8 mouse cellular contexts compared by ENCODE assay signal in genomic region chr13:119689709-119690038, GRCm38 (mm10). TPM values are rescaled to one million over a fixed set of nuclear protein-coding genes. Genes with fewer than 3 reads are reported as not detected.
DNase-seq lines count a peak whose midpoint lies in the region; ATAC-seq and TF ChIP-seq lines count a peak whose summit lies in the region.

No protein-coding gene starts in this region.

- H3K27me3 ChIP-seq in embryonic facial prominence, embryonic 13.5 days, result no peaks in the 10 kb centered on the region
- no peaks in the 10 kb centered on the region for H3K27me3 ChIP-seq in intestine, embryonic 14.5 days (replicated peaks; ENCODE audit: control insufficient read depth, insufficient read depth, low read length)
- H3K27me3 ChIP-seq in midbrain, postnatal 0 days (ENCODE audit: insufficient read depth, low read length), result no peaks in the 10 kb centered on the region

- 8% methylated on average over 5 of the region's 5 CpGs for WGBS in embryonic facial prominence, embryonic 13.5 days
- WGBS in intestine, embryonic 14.5 days, result 10% methylated on average over 5 of the region's 5 CpGs
- 3% methylated on average over 5 of the region's 5 CpGs for WGBS in midbrain, postnatal 0 days

- TF ChIP-seq CTCF in layer of hippocampus, adult 2 months (conservative IDR thresholded peaks at IDR 0.05), result no peak
- TF ChIP-seq CTCF in midbrain, postnatal 0 days (IDR thresholded peaks at IDR 0.05), result no peak

- H3K9ac ChIP-seq in embryonic facial prominence, embryonic 13.5 days, result no peak overlapping the region
- H3K9ac ChIP-seq in intestine, embryonic 14.5 days (ENCODE audit: low read length), result peak overlapping the region; percentile 35; the same call in 1 of the 2 replicates
- no peak overlapping the region for H3K9ac ChIP-seq in midbrain, postnatal 0 days (replicated peaks; ENCODE audit: low read length, poor library complexity, severe bottlenecking)

- peak overlapping the region; percentile 97 for H3K4me3 ChIP-seq in layer of hippocampus, adult 2 months
- H3K4me3 ChIP-seq in embryonic facial prominence, embryonic 13.5 days, result peak overlapping the region; percentile 96
- H3K4me3 ChIP-seq in intestine, embryonic 14.5 days (ENCODE audit: low read depth, low read length), result peak overlapping the region; percentile 80
- peak overlapping the region; percentile 97 for H3K4me3 ChIP-seq in midbrain, postnatal 0 days (ENCODE audit: low read depth, low read length)

- H3K4me1 ChIP-seq in embryonic facial prominence, embryonic 13.5 days, result peaks cover 27% of the 10 kb centered on the region
- peaks cover 21% of the 10 kb centered on the region for H3K4me1 ChIP-seq in intestine, embryonic 14.5 days (replicated peaks; ENCODE audit: control insufficient read depth, insufficient read depth, low read length)
- H3K4me1 ChIP-seq in midbrain, postnatal 0 days (ENCODE audit: insufficient read depth, low read length), result peaks cover 12% of the 10 kb centered on the region

- no peaks in the 10 kb centered on the region for H3K9me3 ChIP-seq in embryonic facial prominence, embryonic 13.5 days
- no peaks in the 10 kb centered on the region for H3K9me3 ChIP-seq in intestine, embryonic 14.5 days (ENCODE audit: control insufficient read depth, low read length)
- H3K9me3 ChIP-seq in midbrain, postnatal 0 days (ENCODE audit: low read length), result no peaks in the 10 kb centered on the region

- DNase-seq in layer of hippocampus, adult 2 months (ENCODE audit: low spot score in 2 of 2), result no peak
- DNase-seq in layer of hippocampus, postnatal 14 days (ENCODE audit: low spot score in 2 of 2), result no peak
- no peak for DNase-seq in intestine, embryonic 14.5 days (ENCODE audit: low spot score)
- no peak for DNase-seq in midbrain, postnatal 0 days (ENCODE audit: low spot score)
- no peak for DNase-seq in retina, embryonic 14.5 days (ENCODE audit: low spot score)
- no peak for DNase-seq in layer of hippocampus, adult 9-10 months (ENCODE audit: low spot score)

- no peaks in the 10 kb centered on the region for H3K36me3 ChIP-seq in embryonic facial prominence, embryonic 13.5 days
- 0 out of 2 replicates have a peak, but pooled peaks cover 7% of the 10 kb centered on the region for H3K36me3 ChIP-seq in intestine, embryonic 14.5 days (ENCODE audit: control insufficient read depth, insufficient read depth, low read length)
- no peaks in the 10 kb centered on the region for H3K36me3 ChIP-seq in midbrain, postnatal 0 days (ENCODE audit: insufficient read depth, low read length)

- H3K4me2 ChIP-seq in embryonic facial prominence, embryonic 13.5 days, result peak overlapping the region; percentile 77
- peak overlapping the region; percentile 53 for H3K4me2 ChIP-seq in intestine, embryonic 14.5 days (ENCODE audit: low read length)
- H3K4me2 ChIP-seq in midbrain, postnatal 0 days (ENCODE audit: low read depth, low read length, poor library complexity, severe bottlenecking), result peak overlapping the region; percentile 77

- H3K27ac ChIP-seq in layer of hippocampus, adult 2 months, result peak overlapping the region; percentile 93
- peak overlapping the region; percentile 62; the same call in 1 of the 2 replicates for H3K27ac ChIP-seq in embryonic facial prominence, embryonic 13.5 days
- H3K27ac ChIP-seq in intestine, embryonic 14.5 days (ENCODE audit: low read depth), result peak overlapping the region; percentile 1; the same call in 1 of the 2 replicates
- peak overlapping the region; percentile 59; the same call in 1 of the 2 replicates for H3K27ac ChIP-seq in midbrain, postnatal 0 days (ENCODE audit: low read depth, low read length)

- ATAC-seq in embryonic facial prominence, embryonic 13.5 days (ENCODE audit: insufficient number of reproducible peaks, insufficient read depth, low FRiP score, low TSS enrichment, low read depth), result no peak
- ATAC-seq in intestine, embryonic 14.5 days (replicated peaks; ENCODE audit: low FRiP score, low TSS enrichment, low read depth), result no peak
- no peak for ATAC-seq in midbrain, postnatal 0 days (ENCODE audit: low FRiP score)
- no peak for ATAC-seq in erythroid progenitor cell, adult 5-6 weeks (replicated peaks; ENCODE audit: low FRiP score, poor library complexity, severe bottlenecking)

RNA-seq across cellular contexts. Expression of gene Hmgcs1, which starts 0.5 kb away (rescaled TPM):
- total RNA-seq in layer of hippocampus, adult 2 months (2021), result 100 to 1,000 TPM; 192 to 193 TPM
- total RNA-seq in layer of hippocampus, postnatal 14 days (2021), result 100 to 1,000 TPM; 424 to 503 TPM
- 156 and 161 TPM in 2 replicates for polyA plus RNA-seq in embryonic facial prominence, embryonic 13.5 days (2015; fragmentation: Nextera tagmentation; extraction: Ambion mirVana)
- 218 and 236 TPM in 2 replicates for polyA plus RNA-seq in intestine, embryonic 14.5 days (2014; fragmentation: Nextera tagmentation; extraction: Ambion mirVana)
- total RNA-seq in midbrain, postnatal 0 days (2014; rRNA removed), result 291 and 374 TPM in 2 replicates
- 416 and 428 TPM in 2 replicates for polyA plus RNA-seq in midbrain, postnatal 0 days (2015; fragmentation: Nextera tagmentation; extraction: Ambion mirVana)
- 5.9 and 6.1 TPM in 2 replicates for total RNA-seq in erythroid progenitor cell, adult 5-6 weeks (2015; ENCODE audit: low replicate concordance)
- 7.0 and 9.0 TPM in 2 replicates for total RNA-seq in erythroid progenitor cell, adult 5-6 weeks (2017; ENCODE audit: low replicate concordance)

Comparison
In these comparisons a context has a peak if more than half of its experiments do, and no peak if none do; other contexts are left out.
1. H3K27ac ChIP-seq: peak in every context shown above with its lines; median percentile 93 in layer of hippocampus, adult 2 months; 62 in embryonic facial prominence, embryonic 13.5 days; 59 in midbrain, postnatal 0 days; 1 in intestine, embryonic 14.5 days.
2. RNA of gene Hmgcs1, which starts 0.5 kb away (total RNA-seq): 424 to 503 TPM in layer of hippocampus, postnatal 14 days, 291 to 374 TPM in midbrain, postnatal 0 days and 192 to 193 TPM in layer of hippocampus, adult 2 months; 5.9 to 9.0 TPM in erythroid progenitor cell, adult 5-6 weeks; every median in the first group is over 10 times any median in the second.
3. Peak in every context shown above with its lines, with median percentiles within 50 percentile points of each other: H3K4me3 ChIP-seq and H3K4me2 ChIP-seq.